Mouse (Mus musculus): ENCODE data around the gene Bcam. TPM values are rescaled to one million over a fixed set of nuclear protein-coding genes. Genes with fewer than 3 reads are reported as not detected.

Bcam gene
- polyA plus RNA-seq, 1 experiment from 2014 or later = 14.0 TPM

- H3K9me3 ChIP-seq (replicated peaks; ENCODE audit: control insufficient read depth, low read length, poor library complexity, severe bottlenecking) = no peaks in the 10 kb centered on the region
- H3K27me3 ChIP-seq (ENCODE audit: control insufficient read depth, insufficient read depth, low read depth, low read length) = no peaks in the 10 kb centered on the region; the same call in none of the 2 replicates
- H3K27ac ChIP-seq (ENCODE audit: low read length) = no peak overlapping the region
- no peak overlapping the region for H3K4me2 ChIP-seq (ENCODE audit: low read length)
- ATAC-seq = no peak
- H3K9ac ChIP-seq (ENCODE audit: low read depth, low read length) = no peak overlapping the region
- WGBS = 87% methylated on average over 13 of the region's 13 CpGs
- H3K4me1 ChIP-seq (ENCODE audit: control insufficient read depth, insufficient read depth, low read length) = no peaks in the 10 kb centered on the region
- no peak overlapping the region for H3K4me3 ChIP-seq (ENCODE audit: low read depth, low read length)
- H3K36me3 ChIP-seq (ENCODE audit: control insufficient read depth, insufficient read depth, low read length) = no peaks in the 10 kb centered on the region
Observed at GRCm38 (mm10) chr7:19763829-19764477, 6.9 kb downstream of the Bcam start.

GRCm38 (mm10) chr7:19762283-19762682 is 8.5 kb downstream of the Bcam start:
- ATAC-seq = no peak
- Histone ChIP-seq H3K9me3 (replicated peaks; ENCODE audit: control insufficient read depth, low read length, poor library complexity, severe bottlenecking) (no peaks in the 10 kb centered on the region), H3K4me2 (ENCODE audit: low read length) (no peak overlapping the region), H3K4me1 (ENCODE audit: control insufficient read depth, insufficient read depth, low read length) (no peaks in the 10 kb centered on the region), H3K36me3 (ENCODE audit: control insufficient read depth, insufficient read depth, low read length) (no peaks in the 10 kb centered on the region), H3K4me3 (ENCODE audit: low read depth, low read length) (no peak overlapping the region), H3K27ac (ENCODE audit: low read length) (no peak overlapping the region), H3K27me3 (ENCODE audit: control insufficient read depth, insufficient read depth, low read depth, low read length) (no peaks in the 10 kb centered on the region), H3K9ac (ENCODE audit: low read depth, low read length) (no peak overlapping the region)
- WGBS = 88% methylated on average over 11 of the region's 11 CpGs

GRCm38 (mm10) chr7:19760021-19760420 is 10.8 kb downstream of the Bcam start:
- Histone ChIP-seq H3K27me3 (ENCODE audit: control insufficient read depth, insufficient read depth, low read depth, low read length) (no peaks in the 10 kb centered on the region), H3K9ac (ENCODE audit: low read depth, low read length) (no peak overlapping the region), H3K4me1 (ENCODE audit: control insufficient read depth, insufficient read depth, low read length) (no peaks in the 10 kb centered on the region), H3K27ac (ENCODE audit: low read length) (no peak overlapping the region), H3K9me3 (replicated peaks; ENCODE audit: control insufficient read depth, low read length, poor library complexity, severe bottlenecking) (no peaks in the 10 kb centered on the region), H3K4me2 (ENCODE audit: low read length) (no peak overlapping the region), H3K36me3 (ENCODE audit: control insufficient read depth, insufficient read depth, low read length) (no peaks in the 10 kb centered on the region), H3K4me3 (ENCODE audit: low read depth, low read length) (no peak overlapping the region)
- ATAC-seq = no peak
- WGBS = 92% methylated on average over 13 of the region's 13 CpGs

- Histone ChIP-seq H3K4me3 (ENCODE audit: low read depth, low read length) (no peak overlapping the region), H3K36me3 (ENCODE audit: control insufficient read depth, insufficient read depth, low read length) (no peaks in the 10 kb centered on the region), H3K4me1 (ENCODE audit: control insufficient read depth, insufficient read depth, low read length) (no peaks in the 10 kb centered on the region), H3K27me3 (ENCODE audit: control insufficient read depth, insufficient read depth, low read depth, low read length) (no peaks in the 10 kb centered on the region), H3K9me3 (replicated peaks; ENCODE audit: control insufficient read depth, low read length, poor library complexity, severe bottlenecking) (no peaks in the 10 kb centered on the region), H3K9ac (ENCODE audit: low read depth, low read length) (no peak overlapping the region), H3K27ac (ENCODE audit: low read length) (no peak overlapping the region), H3K4me2 (ENCODE audit: low read length) (no peak overlapping the region)
- 93% methylated on average over 13 of the region's 13 CpGs for WGBS
- ATAC-seq = no peak
Observed at GRCm38 (mm10) chr7:19758623-19759022, 12.2 kb downstream of the Bcam start.

- no peak overlapping the region for H3K4me3 ChIP-seq (ENCODE audit: low read depth, low read length)
- H3K27ac ChIP-seq (ENCODE audit: low read length) = no peak overlapping the region
- no peaks in the 10 kb centered on the region for H3K36me3 ChIP-seq (ENCODE audit: control insufficient read depth, insufficient read depth, low read length)
- H3K4me2 ChIP-seq (ENCODE audit: low read length) = no peak overlapping the region
- 73% methylated on average over 23 of the region's 24 CpGs for WGBS
- H3K4me1 ChIP-seq (ENCODE audit: control insufficient read depth, insufficient read depth, low read length) = no peaks in the 10 kb centered on the region
- H3K9me3 ChIP-seq (replicated peaks; ENCODE audit: control insufficient read depth, low read length, poor library complexity, severe bottlenecking) = no peaks in the 10 kb centered on the region
- no peak for ATAC-seq
- H3K9ac ChIP-seq (ENCODE audit: low read depth, low read length) = no peak overlapping the region
- H3K27me3 ChIP-seq (ENCODE audit: control insufficient read depth, insufficient read depth, low read depth, low read length) = no peaks in the 10 kb centered on the region
Observed at GRCm38 (mm10) chr7:19755851-19756786, 14.7 kb downstream of the Bcam start.

GRCm38 (mm10) chr7:19755008-19755407 is 15.8 kb downstream of the Bcam start:
- no peaks in the 10 kb centered on the region for H3K36me3 ChIP-seq (ENCODE audit: control insufficient read depth, insufficient read depth, low read length)
- no peak for ATAC-seq
- no peaks in the 10 kb centered on the region for H3K27me3 ChIP-seq (ENCODE audit: control insufficient read depth, insufficient read depth, low read depth, low read length)
- H3K9ac ChIP-seq (ENCODE audit: low read depth, low read length) = no peak overlapping the region
- no peak overlapping the region for H3K4me3 ChIP-seq (ENCODE audit: low read depth, low read length)
- H3K27ac ChIP-seq (ENCODE audit: low read length) = no peak overlapping the region
- H3K4me1 ChIP-seq (ENCODE audit: control insufficient read depth, insufficient read depth, low read length) = peaks cover 6% of the 10 kb centered on the region; the same call in 1 of the 2 replicates
- WGBS = 80% methylated on average over 2 of the region's 2 CpGs
- no peaks in the 10 kb centered on the region for H3K9me3 ChIP-seq (replicated peaks; ENCODE audit: control insufficient read depth, low read length, poor library complexity, severe bottlenecking)
- H3K4me2 ChIP-seq (ENCODE audit: low read length) = no peak overlapping the region

GRCm38 (mm10) chr7:19754065-19754464 is 16.8 kb downstream of the Bcam start:
- H3K4me2 ChIP-seq (ENCODE audit: low read length) = no peak overlapping the region
- 83% methylated on average over 1 of the region's 1 CpGs for WGBS
- no peak overlapping the region for H3K27ac ChIP-seq (ENCODE audit: low read length)
- H3K27me3 ChIP-seq (ENCODE audit: control insufficient read depth, insufficient read depth, low read depth, low read length) = no peaks in the 10 kb centered on the region
- no peak for ATAC-seq
- no peak overlapping the region for H3K9ac ChIP-seq (ENCODE audit: low read depth, low read length)
- no peak overlapping the region for H3K4me3 ChIP-seq (ENCODE audit: low read depth, low read length)
- H3K4me1 ChIP-seq (ENCODE audit: control insufficient read depth, insufficient read depth, low read length) = peaks cover 6% of the 10 kb centered on the region; the same call in 1 of the 2 replicates
- H3K9me3 ChIP-seq (replicated peaks; ENCODE audit: control insufficient read depth, low read length, poor library complexity, severe bottlenecking) = no peaks in the 10 kb centered on the region
- H3K36me3 ChIP-seq (ENCODE audit: control insufficient read depth, insufficient read depth, low read length) = no peaks in the 10 kb centered on the region

- Histone ChIP-seq H3K27me3 (ENCODE audit: control insufficient read depth, insufficient read depth, low read depth, low read length) (no peaks in the 10 kb centered on the region), H3K4me1 (ENCODE audit: control insufficient read depth, insufficient read depth, low read length) (peaks cover 7% of the 10 kb centered on the region; the same call in 1 of the 2 replicates), H3K36me3 (ENCODE audit: control insufficient read depth, insufficient read depth, low read length) (no peaks in the 10 kb centered on the region), H3K4me2 (ENCODE audit: low read length) (no peak overlapping the region), H3K9ac (ENCODE audit: low read depth, low read length) (no peak overlapping the region), H3K4me3 (ENCODE audit: low read depth, low read length) (no peak overlapping the region), H3K9me3 (replicated peaks; ENCODE audit: control insufficient read depth, low read length, poor library complexity, severe bottlenecking) (no peaks in the 10 kb centered on the region), H3K27ac (ENCODE audit: low read length) (no peak overlapping the region)
- ATAC-seq = no peak
- 81% methylated on average over 7 of the region's 7 CpGs for WGBS
Observed at GRCm38 (mm10) chr7:19753587-19753986, 17.2 kb downstream of the Bcam start.

- no peak for ATAC-seq
- H3K36me3 ChIP-seq (ENCODE audit: control insufficient read depth, insufficient read depth, low read length) = no peaks in the 10 kb centered on the region
- no peaks in the 10 kb centered on the region for H3K27me3 ChIP-seq (ENCODE audit: control insufficient read depth, insufficient read depth, low read depth, low read length)
- H3K4me1 ChIP-seq (ENCODE audit: control insufficient read depth, insufficient read depth, low read length) = peaks cover 16% of the 10 kb centered on the region
- 74% methylated on average over 8 of the region's 8 CpGs for WGBS
- no peak overlapping the region for H3K4me2 ChIP-seq (ENCODE audit: low read length)
- no peak overlapping the region for H3K4me3 ChIP-seq (ENCODE audit: low read depth, low read length)
- no peak overlapping the region for H3K27ac ChIP-seq (ENCODE audit: low read length)
- H3K9me3 ChIP-seq (replicated peaks; ENCODE audit: control insufficient read depth, low read length, poor library complexity, severe bottlenecking) = no peaks in the 10 kb centered on the region
- no peak overlapping the region for H3K9ac ChIP-seq (ENCODE audit: low read depth, low read length)
Observed at GRCm38 (mm10) chr7:19752652-19753051, 18.2 kb downstream of the Bcam start.
